Mouse (Mus musculus) C2C12 (cell line): ENCODE data around the gene Olfr1425. TPM values are rescaled to one million over a fixed set of nuclear protein-coding genes. Genes with fewer than 3 reads are reported as not detected.
"Not testable (repeated sequence)": the region's sequence is repeated elsewhere in the genome, so short reads cannot be mapped to it uniquely, and the experiment has no call there.

Experiments used
- H3K27me3 ChIP-seq: one replicate; pipeline ENCODE4 v1.6.1; 2011; ENCODE audit not compliant: control insufficient read depth, insufficient read depth, insufficient read length
- H3K36me3 ChIP-seq: one replicate; pipeline ENCODE4 v1.6.1; 2011; ENCODE audit not compliant: control insufficient read depth, insufficient read depth
- H3K4me3 ChIP-seq: one replicate; pipeline ENCODE4 v1.5.1; 2011; ENCODE audit warnings: mild to moderate bottlenecking, control low read depth; ENCODE audit not compliant: poor library complexity, insufficient read depth, severe bottlenecking
- H3K79me2 ChIP-seq: one replicate; pipeline ENCODE4 v1.6.1; 2011; ENCODE audit not compliant: control insufficient read depth, insufficient read depth
- H3K79me3 ChIP-seq: one replicate; pipeline ENCODE4 v1.6.1; 2011; ENCODE audit warnings: low read depth, control low read depth
- H3ac ChIP-seq: one replicate; pipeline ENCODE3; 2011; ENCODE audit warnings: low read depth; ENCODE audit not compliant: control insufficient read depth, insufficient read length
- CEBPB ChIP-seq: IDR thresholded peaks from one replicate; pipeline ENCODE4 v1.6.1; 2011; ENCODE audit warnings: low read depth, mild to moderate bottlenecking, control low read depth, moderate library complexity
- CTCF ChIP-seq: IDR thresholded peaks from one replicate; pipeline ENCODE4 v1.5.1; 2011; ENCODE audit not compliant: control insufficient read depth, insufficient read depth, insufficient read length
- FOSL1 ChIP-seq: IDR thresholded peaks from one replicate; pipeline ENCODE4 v1.8.0; 2011; ENCODE audit warnings: mild to moderate bottlenecking, low read length; ENCODE audit not compliant: poor library complexity, insufficient read depth, severe bottlenecking
- MAX ChIP-seq: IDR thresholded peaks from one replicate; pipeline ENCODE4 v1.6.1; 2011; ENCODE audit warnings: mild to moderate bottlenecking, control low read depth
- MYOD1 ChIP-seq: IDR thresholded peaks from one replicate; pipeline ENCODE4 v1.6.1; 2011; ENCODE audit warnings: low read depth; ENCODE audit not compliant: control insufficient read depth, insufficient read length
- MYOG ChIP-seq: IDR thresholded peaks from one replicate; pipeline ENCODE4 v1.6.1; 2011; ENCODE audit not compliant: control insufficient read depth, insufficient read length; ENCODE audit errors: extremely low read depth
- USF1 ChIP-seq: IDR thresholded peaks from one replicate; pipeline ENCODE4 v1.6.1; 2011; ENCODE audit warnings: low read depth, mild to moderate bottlenecking, control low read depth, moderate library complexity
- polyA plus RNA-seq: library from polyadenylated mRNA; unstranded; fragments of >200 nt; fragmentation: generic; extraction: Trizol; gene quantifications from one replicate; pipeline ENCODE4 v1.2.1, GENCODE M21; 2012; ENCODE audit warnings: missing spikeins

The Olfr1425 gene
- polyA plus RNA-seq, 1 experiment: not detected

DNA sequence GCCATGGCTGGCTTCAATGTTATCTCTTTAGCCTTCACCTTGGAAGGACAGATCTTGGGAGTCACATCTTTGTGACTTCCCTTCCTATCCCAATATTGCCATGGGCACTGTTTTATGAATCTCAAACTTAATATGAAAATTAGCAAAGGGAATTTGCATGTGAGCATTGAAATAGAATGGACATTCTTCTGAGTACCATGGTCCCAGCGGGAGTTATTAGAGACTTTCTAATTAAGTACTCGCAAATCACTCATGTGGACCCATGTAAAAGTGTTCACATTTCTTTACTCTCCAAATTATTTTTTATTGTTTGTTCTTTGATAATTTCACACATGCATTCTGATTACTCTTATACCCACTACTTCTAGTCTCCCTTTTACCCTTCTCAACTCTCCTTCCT lies 25.7 kb upstream of the Olfr1425 start, which contains the start of gene Olfr1427:
TSS of gene Olfr1427 (minus strand) at position 101 of the 400 bp plus-strand sequence.
- no peaks in the 10 kb centered on the region for H3K36me3 ChIP-seq
- no peak within 1 kb of the TSS for H3K4me3 ChIP-seq
- H3ac ChIP-seq: no peak within 1 kb of the TSS
- H3K79me3 ChIP-seq: no peaks in the 10 kb centered on the region
- no peaks in the 10 kb centered on the region for H3K79me2 ChIP-seq
- no peaks in the 10 kb centered on the region for H3K27me3 ChIP-seq
- TF ChIP-seq USF1 (no peak), MAX (no peak), FOSL1 (no peak), MYOG (no peak), CEBPB (no peak), CTCF (no peak), MYOD1 (no peak)

GRCm38 (mm10) chr19:12091913-12092312 lies 14.4 kb upstream of the Olfr1425 start, which contains the start of gene Olfr1426:
Gene Olfr1426 (minus strand): TSS chr19:12092013.
- Histone ChIP-seq H3K4me3 (no peak within 1 kb of the TSS), H3K36me3 (no peaks in the 10 kb centered on the region), H3ac (no peak within 1 kb of the TSS), H3K27me3 (no peaks in the 10 kb centered on the region), H3K79me2 (no peaks in the 10 kb centered on the region), H3K79me3 (no peaks in the 10 kb centered on the region)
- TF ChIP-seq FOSL1: no peak
- TF ChIP-seq MYOG: no peak
- no peak for TF ChIP-seq MAX

GRCm38 (mm10) chr19:12069546-12069945 lies 8.0 kb downstream of the Olfr1425 start:
- H3K27me3 ChIP-seq, H3K4me3 ChIP-seq, H3ac ChIP-seq, H3K36me3 ChIP-seq, H3K79me3 ChIP-seq, H3K79me2 ChIP-seq: not testable (repeated sequence)

DNA sequence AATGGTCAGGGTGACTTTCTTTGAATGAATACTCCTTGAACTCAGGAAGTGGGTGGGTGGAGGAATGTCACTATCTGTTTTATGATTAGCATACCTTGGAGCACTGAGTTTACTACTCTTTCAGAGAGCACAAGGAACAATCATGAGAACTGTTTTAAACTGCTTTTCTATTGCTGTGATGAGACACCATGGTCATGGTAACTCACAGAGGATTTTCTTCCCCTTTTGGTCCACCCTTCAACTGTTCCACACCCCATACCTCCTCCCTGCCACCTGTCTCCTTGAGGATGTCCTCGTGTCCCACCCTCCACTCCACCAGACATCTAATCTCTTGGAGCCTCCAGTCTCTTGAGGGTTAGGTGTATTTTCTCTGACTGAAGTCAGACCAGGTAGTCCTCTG lies 9.7 kb downstream of the Olfr1425 start:
- not testable (repeated sequence) for H3K27me3 ChIP-seq, H3K36me3 ChIP-seq, H3K79me3 ChIP-seq, H3K79me2 ChIP-seq, H3K4me3 ChIP-seq, H3ac ChIP-seq

DNA sequence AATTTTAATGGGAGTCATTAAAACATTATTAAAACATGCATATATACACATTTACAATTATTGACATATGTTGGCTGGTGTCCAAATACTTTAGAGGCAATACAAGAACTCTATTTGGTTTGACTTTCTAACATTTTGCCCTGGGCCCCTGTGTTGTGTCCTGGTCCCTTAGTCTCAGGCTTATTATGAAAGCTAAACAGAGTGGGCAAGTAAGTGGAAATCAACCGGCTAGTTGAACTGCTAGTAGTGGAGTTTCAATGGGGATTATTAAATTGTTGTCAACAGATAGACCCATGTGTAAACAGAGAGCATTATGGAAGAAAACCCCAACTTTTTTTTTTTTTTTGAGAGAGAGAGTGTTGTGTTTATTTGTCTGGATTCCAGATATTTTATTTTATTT lies 14.9 kb downstream of the Olfr1425 start, which contains the start of gene Olfr1424:
TSS of gene Olfr1424 (minus strand) at position 101 of the 400 bp plus-strand sequence.
- H3K27me3 ChIP-seq, H3K79me2 ChIP-seq, H3K79me3 ChIP-seq, H3K36me3 ChIP-seq, H3K4me3 ChIP-seq, H3ac ChIP-seq: not testable (repeated sequence)

GRCm38 (mm10) chr19:12043163-12043562 lies 34.4 kb downstream of the Olfr1425 start:
- H3K79me2 ChIP-seq: no peaks in the 10 kb centered on the region
- TF ChIP-seq CEBPB (no peak), MAX (no peak), MYOG (no peak), FOSL1 (no peak), MYOD1 (no peak), CTCF (no peak), USF1 (no peak)
- H3K4me3 ChIP-seq: no peak overlapping the region
- H3K27me3 ChIP-seq: no peaks in the 10 kb centered on the region
- no peaks in the 10 kb centered on the region for H3K36me3 ChIP-seq
- H3ac ChIP-seq: no peak overlapping the region
- no peaks in the 10 kb centered on the region for H3K79me3 ChIP-seq

GRCm38 (mm10) chr19:12041217-12041616 lies 36.3 kb downstream of the Olfr1425 start, which contains the start of gene Olfr1423:
Gene Olfr1423 (minus strand): TSS chr19:12041317.
- Histone ChIP-seq H3K36me3 (no peaks in the 10 kb centered on the region), H3K27me3 (no peaks in the 10 kb centered on the region), H3K4me3 (no peak within 1 kb of the TSS), H3K79me2 (no peaks in the 10 kb centered on the region), H3ac (no peak within 1 kb of the TSS), H3K79me3 (no peaks in the 10 kb centered on the region)
- TF ChIP-seq MAX (no peak), MYOD1 (no peak), CTCF (no peak), USF1 (no peak), FOSL1 (no peak), CEBPB (no peak), MYOG (no peak)
